Mouse (Mus musculus): ENCODE results near the gene Wasl.

Wasl gene

DNA sequence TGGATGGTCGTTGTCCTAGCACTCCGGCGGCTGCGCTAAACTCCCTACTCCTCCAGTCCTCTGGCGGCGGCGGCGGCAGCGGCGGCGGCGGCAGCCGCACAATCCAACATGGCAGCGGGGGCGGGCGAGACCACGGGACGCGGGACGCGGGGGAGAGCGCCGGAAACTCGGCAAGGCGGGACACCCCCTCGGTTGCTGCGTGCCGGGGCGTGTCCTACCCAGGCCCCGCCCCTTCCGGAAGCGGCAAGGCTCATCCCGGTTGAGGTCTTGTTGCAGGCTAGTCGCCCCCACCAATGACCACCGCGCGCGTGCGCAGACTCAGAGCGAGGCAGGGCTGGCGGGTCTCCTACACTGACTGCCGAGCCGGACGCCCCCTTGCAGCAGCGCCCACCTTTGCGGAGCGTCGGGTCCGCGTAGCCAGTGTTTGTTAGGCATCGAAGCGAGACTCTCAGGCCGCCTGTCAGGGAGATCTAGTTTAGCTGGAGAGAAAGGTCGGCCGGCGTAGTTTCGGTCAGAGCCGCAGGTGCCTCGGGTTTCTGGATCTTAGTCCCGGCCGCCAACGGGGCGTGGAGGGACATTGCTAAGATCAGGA lies at the start of gene Wasl:
Gene Wasl (minus strand): TSS at position 143 of the 592 bp plus-strand sequence.
- DNase-seq (ENCODE audit: low spot score in 2 of 2) = peak; percentile 98 to 99

DNA sequence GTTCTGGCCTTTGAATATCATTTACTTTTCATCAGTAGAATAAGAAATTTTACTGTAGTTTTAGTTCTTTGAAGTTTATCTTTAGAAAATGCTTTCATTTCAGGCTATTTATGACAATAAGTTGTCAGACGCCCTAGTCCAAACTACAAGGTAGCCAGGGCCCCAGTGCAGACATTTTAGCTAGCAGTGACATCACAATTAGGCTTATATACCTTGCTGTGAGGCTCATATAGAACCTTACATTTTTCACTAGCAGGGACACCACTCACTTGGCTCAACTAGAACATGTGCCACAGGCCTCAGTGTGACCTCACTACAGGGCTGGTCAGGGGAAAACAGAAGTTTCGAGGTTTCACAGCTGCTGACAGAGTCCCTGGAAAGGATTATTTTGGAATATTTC lies 42.7 kb upstream of the Wasl start:
- no peak for DNase-seq (ENCODE audit: low spot score in 2 of 2)

DNA sequence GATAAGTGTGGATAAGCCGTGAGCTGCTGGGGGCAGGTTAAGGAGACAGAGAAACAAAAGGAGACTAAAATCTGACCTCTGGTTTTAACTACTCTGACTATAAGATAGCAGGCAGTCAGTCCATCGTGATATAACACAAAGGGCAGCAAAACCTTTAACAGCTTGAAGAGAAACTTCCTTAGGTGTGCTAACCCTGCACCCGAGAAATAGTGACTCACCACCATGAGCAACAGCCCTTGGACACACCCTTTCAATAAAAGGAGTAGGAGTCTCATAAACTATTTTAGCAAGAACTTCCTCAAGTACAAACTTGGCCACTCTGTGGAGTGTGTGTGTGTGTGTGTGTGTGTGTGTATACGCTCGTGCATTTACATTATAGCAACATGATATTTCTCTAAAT lies 42.3 kb upstream of the Wasl start:
- no peak for DNase-seq (ENCODE audit: low spot score in 2 of 2)

DNA sequence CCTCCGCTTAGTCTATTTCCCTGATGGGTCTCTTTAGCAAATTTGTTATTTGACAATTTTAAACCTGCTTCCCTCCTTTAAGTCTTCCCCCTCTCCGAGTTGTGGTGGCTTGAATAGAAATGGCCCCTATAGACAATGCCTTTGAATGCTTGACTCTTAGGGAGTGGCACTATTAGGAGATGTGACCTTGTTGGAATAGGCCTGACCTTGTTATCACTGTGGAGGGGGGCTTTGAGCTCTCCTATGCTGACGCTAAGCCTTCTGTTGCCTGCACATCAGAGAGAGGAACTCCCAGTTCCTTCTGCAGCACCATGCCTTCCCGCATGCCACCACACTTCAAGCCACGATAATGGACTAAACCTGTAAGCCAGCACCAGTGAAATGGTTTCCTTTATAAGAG lies 32.4 kb upstream of the Wasl start:
- no peak for DNase-seq (ENCODE audit: low spot score in 2 of 2)

DNA sequence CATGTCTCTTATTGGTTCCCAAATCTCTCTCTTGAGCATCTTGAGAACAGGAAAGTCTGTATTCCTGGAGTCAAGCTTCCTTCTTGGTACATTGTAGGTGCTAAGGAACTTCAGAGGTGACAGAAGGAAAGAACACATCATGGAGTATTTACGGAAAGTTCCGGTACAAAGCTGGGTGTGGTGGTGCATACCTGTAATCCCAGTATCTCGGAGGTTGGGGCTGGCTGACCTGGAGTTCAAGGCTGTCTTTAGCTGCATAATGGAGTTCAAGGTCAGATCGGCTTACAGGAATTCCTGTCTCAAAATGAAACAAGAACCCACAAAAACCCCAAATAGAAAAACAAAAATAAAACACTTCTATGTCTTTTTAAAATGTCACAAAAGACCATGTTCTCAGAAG lies 31.3 kb upstream of the Wasl start:
- no peak for DNase-seq (ENCODE audit: low spot score in 2 of 2)

DNA sequence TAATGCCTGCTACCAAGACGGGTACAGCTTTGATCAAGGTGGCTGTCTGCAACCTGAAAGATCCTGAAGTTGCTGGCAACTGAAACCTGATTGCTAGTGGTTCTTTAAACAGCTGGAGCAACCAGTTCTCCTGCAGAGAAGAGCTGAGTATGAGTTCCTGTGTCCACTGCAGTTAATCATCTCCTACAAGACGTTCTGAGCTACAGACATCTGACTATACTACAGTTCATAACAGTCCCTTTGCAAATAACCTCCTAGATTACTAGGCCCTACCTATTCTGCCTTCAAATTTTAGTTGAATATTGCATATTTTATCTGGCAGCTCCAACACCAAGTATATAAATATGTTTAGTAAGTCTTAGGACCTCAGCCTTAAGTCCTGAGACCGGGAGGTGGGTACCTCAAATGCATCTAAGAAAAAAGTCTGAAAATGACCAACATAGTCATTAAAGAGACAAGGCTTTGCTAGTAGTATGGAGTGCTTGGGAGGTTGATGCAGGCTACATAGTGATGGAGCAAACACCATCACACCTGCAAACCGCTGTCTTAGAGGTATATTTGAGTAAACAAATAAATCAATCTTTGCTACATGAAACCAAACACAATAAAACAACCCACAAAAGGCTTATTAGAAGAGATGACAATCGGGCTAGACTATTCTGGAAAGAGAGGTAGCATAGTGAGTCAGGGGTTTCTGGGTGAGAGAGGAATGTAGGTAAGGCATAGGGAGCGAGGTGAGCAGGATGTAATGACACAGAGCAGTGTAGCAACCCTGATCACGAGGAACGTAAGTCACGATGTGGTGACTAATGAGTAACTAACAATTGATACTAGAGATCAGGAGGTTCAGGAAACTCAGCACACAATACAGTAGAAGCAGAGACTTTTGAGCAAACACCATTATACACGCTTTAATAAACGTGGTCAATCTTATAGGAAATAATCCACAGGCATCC lies 29.9 kb upstream of the Wasl start:
- no peak for DNase-seq (ENCODE audit: low spot score in 2 of 2)

DNA sequence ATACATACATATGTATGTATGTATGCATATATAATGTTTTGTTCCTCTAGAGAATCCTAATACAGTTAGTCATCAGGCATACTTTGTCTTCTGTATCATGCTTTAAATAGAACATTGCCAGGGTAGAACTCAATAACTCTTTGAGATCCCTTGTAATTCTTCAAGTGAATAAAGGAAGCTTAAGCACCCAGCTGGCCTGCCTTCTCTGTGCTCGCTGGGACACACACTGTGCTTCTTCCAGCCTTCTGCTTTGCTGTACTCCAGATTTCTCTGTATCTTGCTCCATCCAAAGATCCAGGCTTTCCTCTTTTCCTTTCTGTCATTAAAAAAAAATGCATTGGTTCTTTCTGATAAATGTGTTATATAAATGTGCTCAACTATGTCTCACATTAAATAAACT lies 23.1 kb upstream of the Wasl start:
- DNase-seq (ENCODE audit: low spot score in 2 of 2) = no peak

DNA sequence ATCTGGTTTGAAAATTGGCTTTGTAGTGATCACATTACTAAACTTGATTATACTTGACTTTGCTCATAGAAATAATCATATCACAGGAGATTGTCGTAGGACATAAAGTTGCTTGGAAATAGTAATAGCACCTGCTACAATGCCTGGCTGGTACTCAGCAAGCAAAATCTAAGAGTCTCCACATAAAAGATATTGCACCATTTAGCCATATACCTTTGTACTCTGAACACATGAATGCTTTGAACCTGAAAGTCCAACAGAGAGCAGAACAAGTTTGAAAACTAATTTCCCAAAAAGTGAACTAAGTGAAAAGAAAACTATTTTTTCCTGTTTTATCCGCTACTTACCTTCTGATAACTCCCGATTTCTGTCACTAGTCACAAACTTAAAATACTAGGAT lies 18.3 kb upstream of the Wasl start:
- DNase-seq (ENCODE audit: low spot score in 2 of 2) = no peak

DNA sequence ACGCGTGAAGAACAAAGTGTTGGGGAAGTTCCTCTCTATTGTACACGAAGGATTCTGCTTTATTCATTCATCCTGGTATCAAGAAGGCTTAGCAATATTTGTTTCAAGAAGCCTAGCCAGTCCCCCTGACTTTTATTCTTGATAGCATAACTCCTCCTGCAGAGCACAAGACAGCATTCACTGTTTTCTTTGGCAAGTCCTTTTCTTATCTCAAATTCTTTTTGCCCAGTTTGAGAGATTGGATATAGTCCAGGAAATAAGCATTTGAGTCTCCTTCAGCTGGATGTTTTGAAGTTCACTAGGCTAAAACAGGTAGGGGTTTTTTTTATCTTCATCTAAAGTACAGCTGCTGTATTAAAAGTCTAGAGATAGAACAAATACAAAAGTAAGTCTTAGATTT lies 3.0 kb upstream of the Wasl start:
- no peak for DNase-seq (ENCODE audit: low spot score in 2 of 2)

DNA sequence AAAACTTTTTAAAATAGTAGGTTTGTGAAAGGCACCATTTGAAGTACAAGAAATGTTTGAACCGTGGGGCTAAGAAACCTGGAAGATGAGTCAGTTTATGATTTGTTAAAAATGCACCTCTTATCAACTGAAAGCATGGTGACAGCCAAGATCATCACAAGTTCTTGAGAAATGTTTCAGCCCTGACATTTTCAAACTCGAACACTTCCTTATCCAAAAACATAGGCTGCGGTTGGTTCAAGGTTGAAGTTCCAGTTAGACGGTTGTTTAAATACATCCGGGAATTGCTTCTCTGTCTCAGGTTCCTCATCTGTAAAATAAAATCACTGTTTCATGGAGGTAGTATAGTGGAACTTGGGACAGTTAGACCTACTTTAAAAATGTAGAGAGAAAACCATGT lies 1.4 kb upstream of the Wasl start:
- DNase-seq (ENCODE audit: low spot score in 2 of 2) = no peak

DNA sequence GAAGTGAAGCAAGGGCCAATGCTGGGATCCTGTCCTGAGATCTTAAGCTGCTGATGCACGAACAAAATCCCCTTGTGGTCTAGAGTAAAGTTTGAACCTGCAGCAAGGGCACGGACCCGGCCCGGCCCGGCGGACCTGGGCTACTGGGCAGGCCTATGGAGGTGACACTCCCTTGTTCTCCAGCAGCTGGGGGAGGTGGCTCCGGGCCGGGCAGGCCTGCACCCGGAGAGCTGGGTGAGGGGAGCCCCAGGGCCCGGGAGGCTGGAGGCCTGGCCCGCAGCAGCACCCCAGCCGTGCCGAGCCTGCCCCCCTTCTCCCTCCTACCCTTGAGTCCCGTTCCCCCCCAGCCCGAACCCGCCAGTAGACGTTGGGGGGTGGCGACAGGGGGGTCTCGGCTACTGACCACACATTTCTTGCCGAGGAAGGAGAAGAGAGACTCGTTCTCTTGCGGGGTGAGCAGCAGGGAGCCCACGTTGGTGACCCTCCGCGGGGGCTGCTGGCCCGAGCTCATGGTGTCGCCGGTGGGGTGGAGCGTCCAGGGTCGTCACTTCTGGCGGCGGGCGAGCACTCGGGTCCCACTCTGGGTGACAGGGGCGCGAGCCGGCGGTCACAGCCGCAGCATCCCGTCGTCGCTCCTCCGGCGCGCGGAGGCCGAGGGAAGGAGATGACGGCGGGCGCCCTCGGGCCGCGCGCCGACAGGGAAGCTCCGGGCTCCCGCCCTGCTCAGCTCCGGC lies 509 bp downstream of the Wasl start:
- DNase-seq (ENCODE audit: low spot score in 2 of 2) = peak; percentile 41 to 60

DNA sequence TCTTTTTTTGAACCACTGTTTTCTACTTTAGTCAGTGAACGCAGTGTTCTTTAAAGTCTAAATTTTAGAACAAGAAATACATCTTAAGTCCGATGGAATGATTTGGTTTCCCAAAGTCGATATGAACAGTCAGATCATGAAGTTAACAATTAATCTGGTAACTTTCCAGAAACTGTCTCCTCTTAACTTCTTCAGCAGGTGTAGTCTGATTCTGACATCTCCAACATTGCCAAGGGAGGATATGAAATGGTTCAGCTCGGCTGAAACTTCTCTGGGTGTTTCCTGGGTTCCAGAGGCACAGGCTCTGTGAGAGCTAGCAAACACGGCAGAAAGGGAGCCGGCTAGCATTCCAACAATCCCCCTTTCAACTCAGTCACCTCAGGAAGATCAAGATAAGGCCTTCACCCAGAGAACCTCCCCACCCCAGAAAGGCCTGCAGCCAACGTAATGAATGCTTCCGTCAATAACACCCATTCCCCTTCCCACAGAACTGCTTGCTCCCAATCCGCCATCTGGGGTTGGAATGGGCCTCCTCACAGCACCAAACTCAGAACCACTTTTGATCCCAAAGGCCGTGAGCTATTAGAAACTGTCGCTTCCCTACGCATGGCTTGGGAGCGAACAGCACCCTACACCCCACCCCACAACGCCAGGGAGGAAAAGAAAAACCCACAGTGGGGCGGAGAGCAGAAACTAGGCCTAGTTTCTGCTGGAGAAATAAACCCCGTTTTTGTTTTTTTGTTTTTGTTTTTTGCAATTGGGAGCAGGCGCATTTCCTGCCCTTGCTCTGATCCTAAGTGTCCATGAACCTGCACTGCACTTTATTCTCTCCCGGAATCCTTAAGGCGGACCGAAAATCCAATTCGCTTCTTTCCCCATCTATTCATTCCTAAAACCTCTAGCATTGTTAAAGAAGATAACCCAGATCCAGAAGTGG lies 1.3 kb downstream of the Wasl start:
- no peak for DNase-seq (ENCODE audit: low spot score in 2 of 2)

DNA sequence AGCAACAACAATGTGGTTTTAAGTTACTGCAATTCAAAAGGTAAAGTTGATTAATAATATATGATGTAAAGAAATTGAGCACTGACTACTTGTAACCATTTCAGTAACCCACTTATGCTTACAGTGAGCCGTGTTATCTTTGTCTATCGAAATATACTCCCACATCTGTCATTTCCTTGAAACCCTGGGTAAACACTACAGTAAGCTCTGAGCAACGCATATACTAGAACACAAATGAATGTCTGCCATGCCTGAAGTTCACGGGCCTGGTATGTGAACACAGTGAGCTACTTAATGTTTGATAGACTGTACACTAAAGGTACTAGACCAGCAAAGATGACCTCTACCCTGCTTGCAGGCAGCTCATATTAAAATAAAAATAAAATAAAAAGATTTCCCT lies 2.3 kb downstream of the Wasl start:
- DNase-seq (ENCODE audit: low spot score in 2 of 2) = no peak

DNA sequence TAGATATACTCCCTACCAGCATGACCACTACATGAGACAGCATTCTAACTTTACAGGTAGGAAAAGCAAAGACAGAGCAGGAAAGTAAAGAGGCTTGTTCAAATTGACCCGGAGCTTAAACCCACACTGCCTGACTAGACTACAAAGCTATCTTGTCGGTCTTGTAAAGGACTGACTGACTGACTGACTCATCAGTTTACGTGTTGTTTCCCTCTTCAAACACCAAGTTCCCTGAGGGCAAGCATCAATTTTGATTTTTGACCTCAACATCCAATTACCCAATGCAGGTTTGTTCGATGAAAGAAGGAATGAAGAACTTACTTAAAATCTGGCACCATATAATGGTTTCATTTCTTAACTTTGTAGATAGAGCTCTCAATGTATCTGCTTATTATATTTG lies 2.9 kb downstream of the Wasl start:
- no peak for DNase-seq (ENCODE audit: low spot score in 2 of 2)

DNA sequence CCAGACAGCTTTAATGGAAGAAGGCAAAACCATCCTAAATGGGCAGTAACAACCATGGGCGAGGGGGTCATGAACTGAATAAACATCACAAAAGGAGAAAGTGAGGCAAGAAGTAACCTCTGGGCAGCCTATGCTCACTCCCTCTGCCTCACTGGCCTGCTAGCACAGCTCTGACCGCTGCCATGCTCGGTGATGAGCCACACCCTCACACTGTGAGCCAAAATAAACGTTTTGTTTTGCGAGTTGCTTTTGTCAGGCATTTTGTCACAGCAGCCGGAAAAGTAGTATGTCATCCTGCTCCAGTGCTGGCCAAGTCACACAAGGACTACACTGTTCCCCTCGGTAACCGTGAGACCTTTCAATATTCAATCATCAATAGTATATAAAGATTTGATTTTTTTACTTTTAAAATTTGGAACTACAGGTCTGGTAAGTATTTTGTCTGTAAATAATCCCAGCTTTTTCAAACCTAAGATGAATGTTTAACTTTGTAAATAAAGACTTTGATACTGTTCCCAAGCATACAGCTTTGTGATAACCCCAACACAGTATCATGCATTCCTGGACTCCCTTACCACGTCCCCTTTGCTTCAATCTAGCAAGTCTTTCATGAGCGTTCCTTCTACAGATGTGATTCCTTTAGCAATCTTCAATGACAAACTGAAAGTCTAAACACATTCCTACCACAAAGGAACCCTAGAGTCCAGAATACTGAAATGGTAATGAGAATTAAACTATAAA lies 7.0 kb downstream of the Wasl start:
- DNase-seq (ENCODE audit: low spot score in 2 of 2) = no peak

DNA sequence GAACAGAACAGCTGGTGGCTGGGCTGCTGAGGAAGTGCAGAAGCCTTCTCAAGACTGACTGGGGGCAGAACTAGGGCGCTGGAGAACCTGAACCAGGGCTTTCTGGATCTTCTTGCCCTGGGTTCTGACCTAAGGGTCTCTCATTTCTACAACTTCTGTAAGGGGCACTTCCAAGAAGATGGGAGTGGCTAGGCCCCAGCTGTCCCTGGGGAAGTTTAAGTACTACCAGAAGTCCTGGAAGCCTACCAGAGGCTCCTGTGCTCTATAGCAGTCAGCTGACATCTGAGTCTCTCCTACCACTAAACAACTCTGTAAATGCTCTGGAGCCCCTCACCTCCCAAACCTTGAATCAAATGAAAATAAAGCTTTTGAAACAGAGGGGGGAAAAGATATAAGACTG lies 8.7 kb downstream of the Wasl start:
- DNase-seq (ENCODE audit: low spot score in 2 of 2) = no peak

DNA sequence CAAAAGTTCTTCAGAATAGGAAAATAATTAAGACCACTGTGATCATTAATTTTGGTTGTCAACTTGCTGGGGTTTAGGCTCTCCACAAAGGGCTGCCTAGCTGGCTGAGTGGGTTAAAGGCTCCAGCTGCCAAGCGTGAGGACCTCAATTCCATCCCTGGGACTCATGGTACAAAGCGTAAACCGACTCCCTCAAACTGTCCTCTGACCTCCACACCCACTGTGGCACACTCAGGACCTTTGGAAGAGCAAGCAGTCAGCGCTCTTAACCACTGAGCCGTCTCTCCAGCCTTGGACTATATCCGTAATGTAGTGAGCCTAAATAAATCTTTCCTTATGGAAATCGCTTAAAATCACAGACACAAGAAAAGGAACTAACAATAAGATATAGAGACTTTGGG lies 13.3 kb downstream of the Wasl start:
- DNase-seq (ENCODE audit: low spot score in 2 of 2) = no peak

DNA sequence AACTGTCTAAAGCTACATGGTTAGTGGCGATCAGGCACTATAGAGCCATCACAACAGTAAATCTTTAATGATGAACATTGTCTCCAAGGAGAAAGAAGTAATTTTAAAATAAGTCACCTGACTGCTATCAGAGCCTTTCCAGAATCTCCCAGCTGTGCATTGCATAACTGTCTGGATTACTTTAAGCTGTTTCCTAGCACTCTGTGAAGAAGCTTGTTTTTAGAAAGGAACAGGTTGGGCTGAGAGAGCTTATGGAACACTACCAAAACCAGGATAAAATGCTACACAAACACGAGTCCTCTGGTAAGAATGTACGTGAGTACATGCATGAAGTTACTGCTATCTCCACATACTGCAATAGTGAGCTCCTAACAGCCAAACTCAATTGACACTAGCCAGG lies 14.1 kb downstream of the Wasl start:
- DNase-seq (ENCODE audit: low spot score in 2 of 2) = no peak

DNA sequence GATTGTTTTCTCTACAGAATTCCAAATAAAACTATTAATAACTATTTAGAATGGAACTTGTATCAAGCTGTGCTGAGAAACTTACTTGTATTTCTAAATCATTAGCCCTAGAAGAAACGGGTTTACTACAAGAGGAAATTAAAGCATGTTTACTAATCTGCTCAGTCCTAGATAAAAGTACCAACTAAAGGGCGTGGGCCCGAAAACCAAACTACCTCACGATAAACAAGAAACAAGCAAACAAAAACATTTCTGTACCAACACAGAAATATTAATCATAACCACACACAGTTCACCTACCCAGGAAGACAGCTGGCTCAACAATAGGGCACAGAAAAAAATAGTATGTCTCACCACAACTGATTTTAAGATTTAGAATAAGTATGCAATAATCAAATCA lies 16.4 kb downstream of the Wasl start:
- no peak for DNase-seq (ENCODE audit: low spot score in 2 of 2)

DNA sequence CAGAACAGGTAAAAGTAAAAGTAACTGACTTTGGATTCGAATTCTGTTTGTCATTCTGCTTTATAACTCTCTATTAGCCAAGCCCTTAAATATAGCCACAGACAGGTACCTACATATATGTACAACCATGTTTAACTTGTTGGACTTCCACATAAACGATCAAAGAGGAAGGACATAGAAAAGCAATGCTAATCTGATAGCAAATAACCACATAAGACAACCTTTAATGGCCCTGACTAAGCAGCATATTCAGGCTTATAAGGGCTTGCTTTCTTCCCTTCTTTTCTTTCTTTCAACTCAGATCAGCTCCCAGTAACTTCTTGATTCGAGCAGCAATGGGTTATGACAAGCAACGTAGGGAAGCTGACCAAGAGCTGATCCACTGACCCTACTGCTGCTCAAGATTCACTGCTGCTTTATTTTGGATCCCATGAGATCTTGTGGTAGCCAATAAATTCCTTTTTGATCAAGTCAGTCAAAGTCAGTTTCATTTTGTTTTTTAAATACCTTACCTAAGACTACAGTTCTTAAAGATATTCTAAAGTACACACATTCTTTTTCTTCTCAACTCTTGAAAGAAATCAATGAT lies 17.6 kb downstream of the Wasl start:
- no peak for DNase-seq (ENCODE audit: low spot score in 2 of 2)

Data from urinary bladder, postnatal 4 days (tissue).